In the genomic region with DNA sequence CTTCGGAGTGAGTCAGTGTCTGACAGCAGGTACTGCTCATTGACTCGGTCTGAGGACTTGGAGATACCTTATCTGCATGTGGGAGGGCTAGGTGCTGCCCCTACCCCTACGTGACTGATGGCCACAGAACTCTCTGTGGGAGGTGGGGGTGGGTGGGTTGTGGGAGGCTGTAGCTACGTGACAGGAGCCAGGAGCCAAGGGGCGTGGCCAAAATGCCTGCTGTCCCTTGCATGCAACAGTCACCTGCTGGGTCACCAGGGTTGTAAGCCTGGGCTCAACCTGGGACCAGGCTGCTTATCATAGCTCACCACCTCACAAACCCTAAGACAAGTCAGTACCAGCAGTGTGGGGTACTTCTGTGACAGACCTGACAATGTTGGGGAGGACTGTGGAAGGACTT, we compare ENCODE assay signal across 22 mouse cellular contexts. TPM values are rescaled to one million over a fixed set of nuclear protein-coding genes. Genes with fewer than 3 reads are reported as not detected.
DNase-seq lines count a peak whose midpoint lies in the region; ATAC-seq and TF ChIP-seq lines count a peak whose summit lies in the region.
"Had no signal": no experiment of that assay in that cellular context is flagged by ENCODE, and none has a peak within 500 bp of the region (broad histone marks: within the 10 kb centered on the region; RNA-seq: fewer than 3 reads in every experiment).

No protein-coding gene starts in this region.

- H3K9ac ChIP-seq in ES-Bruce4 (ENCODE audit: low read depth, poor library complexity, severe bottlenecking): no peak overlapping the region
- no peak overlapping the region for H3K9ac ChIP-seq in liver, embryonic 14.5 days (replicated peaks)
- H3K9ac ChIP-seq: embryonic facial prominence, embryonic 12.5 days; embryonic facial prominence, embryonic 15.5 days; forebrain, postnatal 0 days; hindbrain, embryonic 12.5 days had no signal

- no peak overlapping the region for H3K4me2 ChIP-seq in liver, embryonic 14.5 days (ENCODE audit: low read depth)
- H3K4me2 ChIP-seq: embryonic facial prominence, embryonic 12.5 days; embryonic facial prominence, embryonic 15.5 days; heart, embryonic 11.5 days; hindbrain, embryonic 12.5 days had no signal

- H3K27ac ChIP-seq in testis, adult 2 months (ENCODE audit: control insufficient read depth, insufficient read depth, low read depth, low read length): no peak overlapping the region
- H3K27ac ChIP-seq in ES-Bruce4 (ENCODE audit: insufficient read depth, low read length): no peak overlapping the region
- no peak overlapping the region for H3K27ac ChIP-seq in liver, embryonic 14.5 days
- H3K27ac ChIP-seq: embryonic facial prominence, embryonic 12.5 days; embryonic facial prominence, embryonic 15.5 days; gastrocnemius, adult 2 months; hindbrain, embryonic 12.5 days had no signal

- TF ChIP-seq POLR2A in testis, adult 2 months (IDR thresholded peaks at IDR 0.05; ENCODE audit: control insufficient read depth, low read depth, low read length): peak; percentile 14; the same call in 1 of the 2 replicates
- no peak for TF ChIP-seq POLR2A in ES-Bruce4 (IDR thresholded peaks at IDR 0.05; ENCODE audit: insufficient read depth, low read length)

- peak; percentile 76; the same call in 1 of the 2 replicates for TF ChIP-seq EP300 in ES-Bruce4 (IDR thresholded peaks at IDR 0.05; ENCODE audit: insufficient read depth, low read depth, low read length)
- TF ChIP-seq EP300 in liver, embryonic 14.5 days (IDR thresholded peaks at IDR 0.05; ENCODE audit: low read depth): no peak

- no peak for DNase-seq in testis, postnatal 14 days (ENCODE audit: low spot score)
- no peak for DNase-seq in liver, embryonic 14.5 days (ENCODE audit: low read depth in 3 of 3, low spot score in 3 of 3)
- DNase-seq in right cerebral cortex, postnatal 36 days (ENCODE audit: low spot score in 2 of 2): no peak
- DNase-seq in urinary bladder, postnatal 10 days (ENCODE audit: low spot score): no peak
- DNase-seq: adrenal gland, postnatal 10 days; adrenal gland, postnatal 36 days; cerebellum, adult 2 months; cerebellum, adult 9-11 months; cerebellum, postnatal 25 days; forebrain, postnatal 0 days; gastrocnemius, adult 2 months; gastrocnemius, postnatal 14 days; heart, adult 11 months had no signal

- 40% methylated on average over 5 of the region's 5 CpGs for WGBS in liver, embryonic 14.5 days (ENCODE audit: insufficient replicate concordance)

- no peak for TF ChIP-seq CTCF in testis, adult 2 months (IDR thresholded peaks at IDR 0.05; ENCODE audit: control insufficient read depth, insufficient read depth, insufficient replicate concordance, low read depth, low read length)
- TF ChIP-seq CTCF in ES-Bruce4 (IDR thresholded peaks at IDR 0.05; ENCODE audit: low read depth, low read length): no peak
- no peak for TF ChIP-seq CTCF in liver, embryonic 14.5 days (IDR thresholded peaks at IDR 0.05; ENCODE audit: low read depth)

- H3K36me3 ChIP-seq in testis, adult 2 months (ENCODE audit: control insufficient read depth, insufficient read depth, low read length): no peaks in the 10 kb centered on the region
- H3K36me3 ChIP-seq in ES-Bruce4 (ENCODE audit: control insufficient read depth, insufficient read depth, low read length, poor library complexity, severe bottlenecking): no peaks in the 10 kb centered on the region
- H3K36me3 ChIP-seq in liver, embryonic 14.5 days (replicated peaks; ENCODE audit: control insufficient read depth, insufficient read depth, low read depth): no peaks in the 10 kb centered on the region
- H3K36me3 ChIP-seq: embryonic facial prominence, embryonic 12.5 days; embryonic facial prominence, embryonic 15.5 days; hindbrain, embryonic 12.5 days had no signal

- ATAC-seq in liver, embryonic 14.5 days (ENCODE audit: insufficient read depth): 0 out of 2 replicates have a peak, but pooled peaks have one; percentile 17
- ATAC-seq: forebrain, embryonic 14.5 days; forebrain, postnatal 0 days; hindbrain, embryonic 16.5 days had no signal

- H3K27me3 ChIP-seq in testis, adult 2 months (ENCODE audit: control insufficient read depth, insufficient read depth, low read length): no peaks in the 10 kb centered on the region
- H3K27me3 ChIP-seq in ES-Bruce4 (ENCODE audit: control insufficient read depth, insufficient read depth, low read length, poor library complexity, severe bottlenecking): no peaks in the 10 kb centered on the region
- no peaks in the 10 kb centered on the region for H3K27me3 ChIP-seq in liver, embryonic 14.5 days (ENCODE audit: control insufficient read depth, insufficient read depth, low read length)
- H3K27me3 ChIP-seq: embryonic facial prominence, embryonic 12.5 days; embryonic facial prominence, embryonic 15.5 days; hindbrain, embryonic 12.5 days had no signal

- peaks cover 12% of the 10 kb centered on the region for H3K4me1 ChIP-seq in testis, adult 2 months (ENCODE audit: control insufficient read depth, insufficient read depth, low read length)
- H3K4me1 ChIP-seq in ES-Bruce4 (ENCODE audit: control insufficient read depth, insufficient read depth, low read length): peaks cover 5% of the 10 kb centered on the region
- H3K4me1 ChIP-seq in liver, embryonic 14.5 days (replicated peaks; ENCODE audit: control insufficient read depth in 2 of 2, insufficient read depth in 2 of 2, low read length in 1 of 2): peaks cover 1 to 9% of the 10 kb centered on the region in 2 experiments
- H3K4me1 ChIP-seq: embryonic facial prominence, embryonic 15.5 days had no signal

- no peaks in the 10 kb centered on the region for H3K9me3 ChIP-seq in ES-Bruce4 (replicated peaks; ENCODE audit: control insufficient read depth, insufficient read depth, low read length, poor library complexity, severe bottlenecking)
- no peaks in the 10 kb centered on the region for H3K9me3 ChIP-seq in liver, embryonic 14.5 days (ENCODE audit: control insufficient read depth, low read length)
- H3K9me3 ChIP-seq: embryonic facial prominence, embryonic 12.5 days; embryonic facial prominence, embryonic 15.5 days had no signal

- H3K4me3 ChIP-seq in testis, adult 2 months (ENCODE audit: control insufficient read depth, low read depth, low read length): peak overlapping the region; percentile 74
- H3K4me3 ChIP-seq in ES-Bruce4 (ENCODE audit: low read depth, low read length): no peak overlapping the region
- H3K4me3 ChIP-seq in liver, embryonic 14.5 days (ENCODE audit: insufficient read depth in 1 of 2, low read depth in 2 of 2, low read length in 2 of 2): no peak overlapping the region
- H3K4me3 ChIP-seq: embryonic facial prominence, embryonic 12.5 days; embryonic facial prominence, embryonic 15.5 days; gastrocnemius, adult 2 months; hindbrain, embryonic 12.5 days had no signal

RNA-seq across cellular contexts. Expression of gene Slc45a1, which starts 28.4 kb away (rescaled TPM):
- 0.37 and 0.42 TPM in 2 replicates for polyA plus RNA-seq in testis, adult 2 months (2012; rRNA removed)
- polyA plus RNA-seq in ES-Bruce4 (2011; ENCODE audit: insufficient read depth, insufficient read length, low read depth, missing spikeins): 0.90 and 1.1 TPM in 2 replicates
- 0.02 TPM in 1 of 2 replicates, not detected in the other for polyA plus RNA-seq in liver, embryonic 14.5 days (2012; rRNA removed)
- not detected in 2 replicates for polyA plus RNA-seq in liver, embryonic 14.5 days (2014; fragmentation: Nextera tagmentation; extraction: Ambion mirVana)
- polyA plus RNA-seq: heart, postnatal 0 days had no signal
